Mouse (Mus musculus): ENCODE measurements around the gene Lcmt2. TPM values are rescaled to one million over a fixed set of nuclear protein-coding genes. Genes with fewer than 3 reads are reported as not detected.

The Lcmt2 gene
- polyA plus RNA-seq (2012; rRNA removed): 4.8 and 6.3 TPM in 2 replicates

GRCm38 (mm10) chr2:121140018-121140882 lies at the start of gene Lcmt2, which contains the start of gene Adal:
Gene Lcmt2, minus strand, starts transcription at chr2:121140653.
Gene Adal, plus strand, starts transcription at chr2:121140428.
- Histone ChIP-seq H3K27ac (ENCODE audit: insufficient read depth, low read length) (peak within 1 kb of the TSS; percentile 96), H3K4me3 (ENCODE audit: insufficient read depth, low read length) (peak within 1 kb of the TSS; percentile 56), H3K4me1 (ENCODE audit: control insufficient read depth, insufficient read depth, low read length) (peaks cover 7% of the 10 kb centered on the region)
- TF ChIP-seq CTCF (IDR thresholded peaks at IDR 0.05; ENCODE audit: extremely low read depth, insufficient read depth, low read length) (no peak), POLR2A (IDR thresholded peaks at IDR 0.05; ENCODE audit: extremely low read depth, insufficient read depth, low read length) (peak; percentile 89)

GRCm38 (mm10) chr2:121188530-121188929 lies 48.1 kb upstream of the Lcmt2 start:
- no peak overlapping the region for H3K27ac ChIP-seq (ENCODE audit: insufficient read depth, low read length)
- TF ChIP-seq CTCF (IDR thresholded peaks at IDR 0.05; ENCODE audit: extremely low read depth, insufficient read depth, low read length) (peak; percentile 18; the same call in 1 of the 2 replicates), POLR2A (IDR thresholded peaks at IDR 0.05; ENCODE audit: extremely low read depth, insufficient read depth, low read length) (no peak)
- H3K4me3 ChIP-seq (ENCODE audit: insufficient read depth, low read length): no peak overlapping the region
- peaks cover 1% of the 10 kb centered on the region; the same call in 1 of the 2 replicates for H3K4me1 ChIP-seq (ENCODE audit: control insufficient read depth, insufficient read depth, low read length)

- H3K4me3 ChIP-seq (ENCODE audit: insufficient read depth, low read length): no peak overlapping the region
- no peak overlapping the region for H3K27ac ChIP-seq (ENCODE audit: insufficient read depth, low read length)
- H3K4me1 ChIP-seq (ENCODE audit: control insufficient read depth, insufficient read depth, low read length): no peaks in the 10 kb centered on the region
- TF ChIP-seq POLR2A (IDR thresholded peaks at IDR 0.05; ENCODE audit: extremely low read depth, insufficient read depth, low read length) (no peak), CTCF (IDR thresholded peaks at IDR 0.05; ENCODE audit: extremely low read depth, insufficient read depth, low read length) (no peak)
Measured at GRCm38 (mm10) chr2:121184142-121184541, 43.7 kb upstream of the Lcmt2 start.

- TF ChIP-seq CTCF (IDR thresholded peaks at IDR 0.05; ENCODE audit: extremely low read depth, insufficient read depth, low read length) (no peak), POLR2A (IDR thresholded peaks at IDR 0.05; ENCODE audit: extremely low read depth, insufficient read depth, low read length) (no peak)
- Histone ChIP-seq H3K27ac (ENCODE audit: insufficient read depth, low read length) (no peak overlapping the region), H3K4me3 (ENCODE audit: insufficient read depth, low read length) (no peak overlapping the region), H3K4me1 (ENCODE audit: control insufficient read depth, insufficient read depth, low read length) (no peaks in the 10 kb centered on the region)
Measured at GRCm38 (mm10) chr2:121183431-121183830, 43.0 kb upstream of the Lcmt2 start.

GRCm38 (mm10) chr2:121178828-121179479 lies 38.5 kb upstream of the Lcmt2 start:
- no peak overlapping the region for H3K4me3 ChIP-seq (ENCODE audit: insufficient read depth, low read length)
- H3K27ac ChIP-seq (ENCODE audit: insufficient read depth, low read length): no peak overlapping the region
- TF ChIP-seq POLR2A (IDR thresholded peaks at IDR 0.05; ENCODE audit: extremely low read depth, insufficient read depth, low read length) (no peak), CTCF (IDR thresholded peaks at IDR 0.05; ENCODE audit: extremely low read depth, insufficient read depth, low read length) (no peak)
- no peaks in the 10 kb centered on the region for H3K4me1 ChIP-seq (ENCODE audit: control insufficient read depth, insufficient read depth, low read length)

GRCm38 (mm10) chr2:121170980-121171742 lies 30.7 kb upstream of the Lcmt2 start, which contains the start of gene Zscan29:
Gene Zscan29, minus strand, starts transcription at chr2:121171125.
- H3K4me1 ChIP-seq (ENCODE audit: control insufficient read depth, insufficient read depth, low read length): peaks cover 2% of the 10 kb centered on the region
- peak within 1 kb of the TSS; percentile 89 for H3K27ac ChIP-seq (ENCODE audit: insufficient read depth, low read length)
- TF ChIP-seq POLR2A (IDR thresholded peaks at IDR 0.05; ENCODE audit: extremely low read depth, insufficient read depth, low read length) (peak; percentile 65), CTCF (IDR thresholded peaks at IDR 0.05; ENCODE audit: extremely low read depth, insufficient read depth, low read length) (no peak)
- H3K4me3 ChIP-seq (ENCODE audit: insufficient read depth, low read length): peak within 1 kb of the TSS; percentile 97

GRCm38 (mm10) chr2:121170481-121170971 lies 30.1 kb upstream of the Lcmt2 start, which contains the start of gene Tubgcp4:
Gene Tubgcp4, plus strand, starts transcription at chr2:121170654.
- H3K27ac ChIP-seq (ENCODE audit: insufficient read depth, low read length): peak within 1 kb of the TSS; percentile 89
- peaks cover 2% of the 10 kb centered on the region for H3K4me1 ChIP-seq (ENCODE audit: control insufficient read depth, insufficient read depth, low read length)
- no peak for TF ChIP-seq CTCF (IDR thresholded peaks at IDR 0.05; ENCODE audit: extremely low read depth, insufficient read depth, low read length)
- H3K4me3 ChIP-seq (ENCODE audit: insufficient read depth, low read length): peak within 1 kb of the TSS; percentile 97

GRCm38 (mm10) chr2:121169902-121170301 lies 29.4 kb upstream of the Lcmt2 start:
- H3K4me1 ChIP-seq (ENCODE audit: control insufficient read depth, insufficient read depth, low read length): peaks cover 2% of the 10 kb centered on the region
- H3K4me3 ChIP-seq (ENCODE audit: insufficient read depth, low read length): peak overlapping the region; percentile 97
- no peak overlapping the region for H3K27ac ChIP-seq (ENCODE audit: insufficient read depth, low read length)
- TF ChIP-seq POLR2A (IDR thresholded peaks at IDR 0.05; ENCODE audit: extremely low read depth, insufficient read depth, low read length): no peak
- no peak for TF ChIP-seq CTCF (IDR thresholded peaks at IDR 0.05; ENCODE audit: extremely low read depth, insufficient read depth, low read length)

- H3K4me1 ChIP-seq (ENCODE audit: control insufficient read depth, insufficient read depth, low read length): peaks cover 2% of the 10 kb centered on the region
- TF ChIP-seq CTCF (IDR thresholded peaks at IDR 0.05; ENCODE audit: extremely low read depth, insufficient read depth, low read length): no peak
- no peak for TF ChIP-seq POLR2A (IDR thresholded peaks at IDR 0.05; ENCODE audit: extremely low read depth, insufficient read depth, low read length)
- no peak overlapping the region; the same call in 1 of the 2 replicates for H3K4me3 ChIP-seq (ENCODE audit: insufficient read depth, low read length)
- no peak overlapping the region for H3K27ac ChIP-seq (ENCODE audit: insufficient read depth, low read length)
Measured at GRCm38 (mm10) chr2:121169173-121169572, 28.7 kb upstream of the Lcmt2 start.

All from cortical plate, adult 2 months (tissue).